Mouse (Mus musculus): Measurements from ENCODE around the gene Cmip. TPM values are rescaled to one million over a fixed set of nuclear protein-coding genes. Genes with fewer than 3 reads are reported as not detected.
A peak's percentile ranks its signal among the peaks of the same experiment; 100 is the strongest.

Gene Cmip
- polyA plus RNA-seq, 2 experiments: 27.1 to 39.7 TPM

DNA sequence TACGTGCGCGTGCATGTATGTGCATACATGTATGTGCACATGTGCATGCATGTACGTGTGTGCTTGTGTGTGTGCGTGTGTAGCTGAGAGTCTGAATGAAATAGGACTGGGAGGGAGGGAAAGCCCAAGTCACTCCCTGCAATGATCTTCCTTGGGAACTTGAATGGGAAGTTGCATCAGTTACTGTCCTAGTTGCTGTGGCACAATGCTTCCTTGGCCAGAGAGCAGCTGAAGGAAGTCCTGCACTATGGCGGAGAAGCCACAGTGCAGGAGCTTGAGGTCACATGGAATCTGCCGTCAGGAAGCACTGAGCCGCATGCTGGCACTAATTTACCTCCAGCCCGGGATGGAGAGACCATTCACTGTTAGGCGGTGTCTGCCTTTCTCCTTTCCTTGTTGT lies 37.9 kb downstream of the Cmip start:
- H3K36me3 ChIP-seq (ENCODE audit: control insufficient read depth, insufficient read depth, low read length): no peaks in the 10 kb centered on the region
- H3K27me3 ChIP-seq (ENCODE audit: control insufficient read depth, insufficient read depth, low read length): no peaks in the 10 kb centered on the region
- H3K9me3 ChIP-seq (ENCODE audit: control insufficient read depth, low read length): no peaks in the 10 kb centered on the region
- DNase-seq (ENCODE audit: low spot score) (no peak), ATAC-seq (ENCODE audit: low FRiP score, low read depth) (no peak)
- TF ChIP-seq POLR2A (IDR thresholded peaks at IDR 0.05; ENCODE audit: borderline replicate concordance, extremely low read depth, insufficient read depth, insufficient read length): no peak
- no peak overlapping the region for H3K9ac ChIP-seq (ENCODE audit: low read depth, low read length, severe bottlenecking)
- 79% methylated on average over 10 of the region's 10 CpGs for WGBS
- H3K4me1 ChIP-seq (ENCODE audit: control insufficient read depth, insufficient read depth, low read length): peaks cover 22% of the 10 kb centered on the region; the same call in 1 of the 2 replicates
- H3K4me2 ChIP-seq (replicated peaks; ENCODE audit: low read depth, low read length, severe bottlenecking): no peak overlapping the region
- H3K27ac ChIP-seq (replicated peaks; ENCODE audit: low read depth, low read length): no peak overlapping the region
- H3K4me3 ChIP-seq (replicated peaks; ENCODE audit: low read length): no peak overlapping the region

GRCm38 (mm10) chr8:117297913-117298518 lies 41.2 kb downstream of the Cmip start:
- 0 out of 2 replicates have a peak overlapping the region, but pooled peaks have one; percentile 28 for H3K27ac ChIP-seq (replicated peaks; ENCODE audit: low read depth, low read length)
- no peaks in the 10 kb centered on the region for H3K9me3 ChIP-seq (ENCODE audit: control insufficient read depth, low read length)
- no peak for DNase-seq (ENCODE audit: low spot score)
- no peaks in the 10 kb centered on the region for H3K36me3 ChIP-seq (ENCODE audit: control insufficient read depth, insufficient read depth, low read length)
- H3K4me3 ChIP-seq (replicated peaks; ENCODE audit: low read length): no peak overlapping the region
- no peak for TF ChIP-seq POLR2A (IDR thresholded peaks at IDR 0.05; ENCODE audit: borderline replicate concordance, extremely low read depth, insufficient read depth, insufficient read length)
- no peaks in the 10 kb centered on the region for H3K27me3 ChIP-seq (ENCODE audit: control insufficient read depth, insufficient read depth, low read length)
- H3K4me2 ChIP-seq (replicated peaks; ENCODE audit: low read depth, low read length, severe bottlenecking): no peak overlapping the region
- ATAC-seq (ENCODE audit: low FRiP score, low read depth): no peak
- peaks cover 13% of the 10 kb centered on the region; the same call in 1 of the 2 replicates for H3K4me1 ChIP-seq (ENCODE audit: control insufficient read depth, insufficient read depth, low read length)
- no peak overlapping the region for H3K9ac ChIP-seq (ENCODE audit: low read depth, low read length, severe bottlenecking)
- 73% methylated on average over 12 of the region's 12 CpGs for WGBS

- no peaks in the 10 kb centered on the region for H3K9me3 ChIP-seq (ENCODE audit: control insufficient read depth, low read length)
- TF ChIP-seq POLR2A (IDR thresholded peaks at IDR 0.05; ENCODE audit: borderline replicate concordance, extremely low read depth, insufficient read depth, insufficient read length): no peak
- ATAC-seq (ENCODE audit: low FRiP score, low read depth) (no peak), DNase-seq (ENCODE audit: low spot score) (no peak)
- H3K27me3 ChIP-seq (ENCODE audit: control insufficient read depth, insufficient read depth, low read length): no peaks in the 10 kb centered on the region
- H3K27ac ChIP-seq (replicated peaks; ENCODE audit: low read depth, low read length): no peak overlapping the region
- no peak overlapping the region for H3K9ac ChIP-seq (ENCODE audit: low read depth, low read length, severe bottlenecking)
- WGBS: 68% methylated on average over 10 of the region's 10 CpGs
- H3K4me3 ChIP-seq (replicated peaks; ENCODE audit: low read length): no peak overlapping the region
- H3K36me3 ChIP-seq (ENCODE audit: control insufficient read depth, insufficient read depth, low read length): no peaks in the 10 kb centered on the region
- peaks cover 21% of the 10 kb centered on the region for H3K4me1 ChIP-seq (ENCODE audit: control insufficient read depth, insufficient read depth, low read length)
- H3K4me2 ChIP-seq (replicated peaks; ENCODE audit: low read depth, low read length, severe bottlenecking): no peak overlapping the region
Measured at GRCm38 (mm10) chr8:117299204-117299603, 42.3 kb downstream of the Cmip start.

DNA sequence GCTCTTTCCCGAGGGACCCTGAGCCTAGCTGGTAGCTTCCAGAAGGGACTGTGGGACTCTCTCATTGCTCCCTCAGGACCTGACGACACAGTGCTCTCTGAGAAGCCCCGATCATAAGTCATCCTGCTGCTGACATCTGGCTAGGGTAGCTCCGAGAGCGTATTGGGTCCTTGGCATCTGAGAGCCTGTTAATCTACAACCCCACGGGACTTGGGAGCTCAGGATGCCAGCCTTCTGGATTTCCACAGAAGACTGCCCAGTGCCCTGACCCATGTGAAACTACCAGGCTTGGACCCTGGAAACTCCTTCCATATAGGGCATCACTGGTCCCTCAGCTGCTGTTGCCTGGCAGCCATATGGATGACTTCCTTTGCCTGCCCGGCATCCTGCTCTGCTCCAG lies 43.3 kb downstream of the Cmip start:
- no peak overlapping the region for H3K27ac ChIP-seq (replicated peaks; ENCODE audit: low read depth, low read length)
- ATAC-seq (ENCODE audit: low FRiP score, low read depth) (no peak), DNase-seq (ENCODE audit: low spot score) (no peak)
- H3K36me3 ChIP-seq (ENCODE audit: control insufficient read depth, insufficient read depth, low read length): no peaks in the 10 kb centered on the region
- no peak for TF ChIP-seq POLR2A (IDR thresholded peaks at IDR 0.05; ENCODE audit: borderline replicate concordance, extremely low read depth, insufficient read depth, insufficient read length)
- H3K4me1 ChIP-seq (ENCODE audit: control insufficient read depth, insufficient read depth, low read length): peaks cover 22% of the 10 kb centered on the region
- H3K9ac ChIP-seq (ENCODE audit: low read depth, low read length, severe bottlenecking): no peak overlapping the region
- H3K4me3 ChIP-seq (replicated peaks; ENCODE audit: low read length): no peak overlapping the region
- H3K4me2 ChIP-seq (replicated peaks; ENCODE audit: low read depth, low read length, severe bottlenecking): no peak overlapping the region
- H3K9me3 ChIP-seq (ENCODE audit: control insufficient read depth, low read length): no peaks in the 10 kb centered on the region
- WGBS: 52% methylated on average over 7 of the region's 7 CpGs
- H3K27me3 ChIP-seq (ENCODE audit: control insufficient read depth, insufficient read depth, low read length): no peaks in the 10 kb centered on the region

DNA sequence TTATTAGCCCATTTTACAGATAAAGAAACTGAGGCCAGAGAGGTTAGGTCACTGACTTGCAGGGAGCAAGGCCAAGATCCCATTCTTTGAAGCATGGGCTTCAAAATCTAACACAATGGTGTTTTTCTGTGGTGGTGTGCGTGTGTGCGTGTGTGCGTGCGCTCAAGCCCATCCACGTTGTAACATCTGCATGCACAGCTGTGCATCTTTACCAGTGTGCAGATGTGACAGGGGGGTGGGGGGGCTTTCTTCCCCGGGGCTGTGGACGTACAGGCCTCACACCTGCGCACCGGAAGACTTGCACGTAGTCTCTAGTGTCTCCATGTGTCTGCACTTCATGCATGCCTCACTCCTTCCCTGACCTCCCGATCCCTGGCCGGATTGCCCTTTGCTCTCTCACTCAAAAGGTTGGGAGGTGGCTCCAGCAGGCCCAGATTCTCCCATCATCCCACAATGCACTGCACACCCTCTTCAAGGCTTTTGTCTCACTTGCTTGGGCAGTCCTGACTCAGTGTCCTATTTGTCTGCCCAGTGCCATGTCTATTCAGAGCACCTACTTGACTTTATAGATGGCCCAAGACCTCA lies 44.7 kb downstream of the Cmip start:
- TF ChIP-seq POLR2A (IDR thresholded peaks at IDR 0.05; ENCODE audit: borderline replicate concordance, extremely low read depth, insufficient read depth, insufficient read length): no peak
- Histone ChIP-seq H3K4me2 (replicated peaks; ENCODE audit: low read depth, low read length, severe bottlenecking) (no peak overlapping the region), H3K9ac (ENCODE audit: low read depth, low read length, severe bottlenecking) (no peak overlapping the region), H3K9me3 (ENCODE audit: control insufficient read depth, low read length) (no peaks in the 10 kb centered on the region), H3K27me3 (ENCODE audit: control insufficient read depth, insufficient read depth, low read length) (no peaks in the 10 kb centered on the region), H3K4me1 (ENCODE audit: control insufficient read depth, insufficient read depth, low read length) (peaks cover 22% of the 10 kb centered on the region), H3K27ac (replicated peaks; ENCODE audit: low read depth, low read length) (no peak overlapping the region), H3K36me3 (ENCODE audit: control insufficient read depth, insufficient read depth, low read length) (no peaks in the 10 kb centered on the region), H3K4me3 (replicated peaks; ENCODE audit: low read length) (no peak overlapping the region)
- no peak for DNase-seq (ENCODE audit: low spot score)
- WGBS: 75% methylated on average over 12 of the region's 12 CpGs
- ATAC-seq (ENCODE audit: low FRiP score, low read depth): no peak
